Mouse (Mus musculus) liver, embryonic 15.5 days (tissue): ENCODE measurements at regions not wholly inside any gene's neighbourhood (a gene's known extent, or its start where the extent isn't known, plus 50 kb on each side); places are given as distances from the start of the nearest gene placed in this dataset.

Experiments used
- ATAC-seq: fragments of 200-750 bp; cut with Nextera tagmentation; 2 replicates; pipeline ENCODE4 v1.8.0; 2017; ENCODE audit warnings: moderate number of reproducible peaks, mild to moderate bottlenecking, moderate library complexity; ENCODE audit not compliant: insufficient read depth
- H3K27ac ChIP-seq: fragments of 300-500 bp; sonication (generic); replicated peaks from 2 replicates; pipeline ENCODE4 v1.5.1; 2015; ENCODE audit warnings: mild to moderate bottlenecking, inconsistent platforms
- H3K27me3 ChIP-seq: fragments of 300-500 bp; sonication (generic); 2 replicates; pipeline ENCODE4 v1.6.1; 2015; ENCODE audit warnings: mild to moderate bottlenecking, inconsistent platforms
- H3K36me3 ChIP-seq: fragments of 300-500 bp; sonication (generic); replicated peaks from 2 replicates; pipeline ENCODE4 v1.6.1; 2015; ENCODE audit warnings: moderate library complexity, mild to moderate bottlenecking, inconsistent platforms
- H3K4me1 ChIP-seq: fragments of 300-500 bp; sonication (generic); replicated peaks from 2 replicates; pipeline ENCODE4 v1.6.1; 2015; ENCODE audit warnings: inconsistent platforms
- H3K4me2 ChIP-seq: fragments of 300-500 bp; sonication (generic); 2 replicates; pipeline ENCODE4 v1.6.1; 2015; ENCODE audit warnings: moderate library complexity, mild to moderate bottlenecking, inconsistent platforms
- H3K4me3 ChIP-seq: fragments of 300-500 bp; sonication (generic); replicated peaks from 2 replicates; pipeline ENCODE4 v1.5.1; 2015; ENCODE audit warnings: mild to moderate bottlenecking, inconsistent platforms
- H3K9ac ChIP-seq: fragments of 300-500 bp; sonication (generic); 2 replicates; pipeline ENCODE4 v1.6.1; 2015; ENCODE audit warnings: moderate library complexity, mild to moderate bottlenecking, inconsistent platforms
- H3K9me3 ChIP-seq: fragments of 300-500 bp; sonication (generic); replicated peaks from 2 replicates; pipeline ENCODE4 v1.6.1; 2016; ENCODE audit warnings: inconsistent platforms
- WGBS: fragments of 180-500 bp; shearing (Covaris S2); methylation state at CpG from one replicate; pipeline ENCODE4 v1.1.7; 2015; ENCODE audit warnings: mixed read lengths; ENCODE audit not compliant: insufficient replicate concordance; 5-methylcytosine and 5-hydroxymethylcytosine counted together

- H3K27me3 ChIP-seq, result no peaks in the 10 kb centered on the region
- H3K4me2 ChIP-seq, result peak overlapping the region; percentile 53
- H3K9me3 ChIP-seq, result no peaks in the 10 kb centered on the region
- no peaks in the 10 kb centered on the region for H3K4me1 ChIP-seq
- no peaks in the 10 kb centered on the region for H3K36me3 ChIP-seq
- 20% methylated on average over 16 of the region's 16 CpGs for WGBS
- no peak for ATAC-seq
- H3K27ac ChIP-seq, result no peak overlapping the region
- peak overlapping the region; percentile 22 for H3K4me3 ChIP-seq
- no peak overlapping the region for H3K9ac ChIP-seq
Measured at GRCm38 (mm10) chr10:122544096-122544720, 95.9 kb downstream of the Avpr1a start.

GRCm38 (mm10) chr10:122545029-122545428 lies 96.7 kb downstream of the Avpr1a start:
- H3K9ac ChIP-seq, result no peak overlapping the region
- no peaks in the 10 kb centered on the region for H3K27me3 ChIP-seq
- no peaks in the 10 kb centered on the region for H3K9me3 ChIP-seq
- no peak overlapping the region for H3K4me3 ChIP-seq
- no peak overlapping the region for H3K27ac ChIP-seq
- no peaks in the 10 kb centered on the region for H3K4me1 ChIP-seq
- no peak overlapping the region for H3K4me2 ChIP-seq
- WGBS, result 72% methylated on average over 6 of the region's 6 CpGs
- ATAC-seq, result no peak
- no peaks in the 10 kb centered on the region for H3K36me3 ChIP-seq

GRCm38 (mm10) chr10:122551586-122551985 lies 103.3 kb downstream of the Avpr1a start:
- H3K9ac ChIP-seq, result no peak overlapping the region
- H3K9me3 ChIP-seq, result no peaks in the 10 kb centered on the region
- no peak overlapping the region for H3K4me3 ChIP-seq
- H3K36me3 ChIP-seq, result no peaks in the 10 kb centered on the region
- no peaks in the 10 kb centered on the region for H3K27me3 ChIP-seq
- ATAC-seq, result no peak
- no peak overlapping the region for H3K27ac ChIP-seq
- H3K4me2 ChIP-seq, result no peak overlapping the region
- no peaks in the 10 kb centered on the region for H3K4me1 ChIP-seq
- 52% methylated on average over 5 of the region's 5 CpGs for WGBS

- H3K27ac ChIP-seq, result no peak overlapping the region
- no peaks in the 10 kb centered on the region for H3K36me3 ChIP-seq
- no peak for ATAC-seq
- 49% methylated on average over 2 of the region's 2 CpGs for WGBS
- H3K9ac ChIP-seq, result no peak overlapping the region
- H3K27me3 ChIP-seq, result no peaks in the 10 kb centered on the region
- H3K4me2 ChIP-seq, result no peak overlapping the region
- no peak overlapping the region for H3K4me3 ChIP-seq
- no peaks in the 10 kb centered on the region for H3K9me3 ChIP-seq
- H3K4me1 ChIP-seq, result no peaks in the 10 kb centered on the region
Measured at GRCm38 (mm10) chr10:122553124-122553822, 105.0 kb downstream of the Avpr1a start.

GRCm38 (mm10) chr10:122553851-122554250 lies 105.6 kb downstream of the Avpr1a start:
- WGBS, result 54% methylated on average over 2 of the region's 2 CpGs
- Histone ChIP-seq H3K4me3 (no peak overlapping the region), H3K9me3 (no peaks in the 10 kb centered on the region), H3K36me3 (no peaks in the 10 kb centered on the region), H3K4me2 (no peak overlapping the region), H3K9ac (no peak overlapping the region), H3K4me1 (no peaks in the 10 kb centered on the region), H3K27ac (no peak overlapping the region), H3K27me3 (no peaks in the 10 kb centered on the region)
- ATAC-seq, result no peak

GRCm38 (mm10) chr10:122558660-122559059 lies 110.4 kb downstream of the Avpr1a start:
- no peak overlapping the region for H3K9ac ChIP-seq
- H3K4me3 ChIP-seq, result no peak overlapping the region
- no peaks in the 10 kb centered on the region for H3K36me3 ChIP-seq
- H3K4me2 ChIP-seq, result no peak overlapping the region
- H3K27me3 ChIP-seq, result no peaks in the 10 kb centered on the region
- WGBS, result 68% methylated on average over 1 of the region's 1 CpGs
- no peak overlapping the region for H3K27ac ChIP-seq
- H3K4me1 ChIP-seq, result 0 out of 2 replicates have a peak, but pooled peaks cover 2% of the 10 kb centered on the region
- H3K9me3 ChIP-seq, result no peaks in the 10 kb centered on the region
- ATAC-seq, result no peak

- Histone ChIP-seq H3K4me2 (no peak overlapping the region), H3K4me3 (no peak overlapping the region), H3K27me3 (no peaks in the 10 kb centered on the region), H3K9me3 (no peaks in the 10 kb centered on the region), H3K4me1 (0 out of 2 replicates have a peak, but pooled peaks cover 2% of the 10 kb centered on the region), H3K27ac (no peak overlapping the region), H3K9ac (no peak overlapping the region), H3K36me3 (no peaks in the 10 kb centered on the region)
- no peak for ATAC-seq
- 62% methylated on average over 10 of the region's 10 CpGs for WGBS
Measured at GRCm38 (mm10) chr10:122560001-122560695, 111.8 kb downstream of the Avpr1a start.

GRCm38 (mm10) chr10:122561924-122562323 lies 113.6 kb downstream of the Avpr1a start:
- 0 out of 2 replicates have a peak overlapping the region, but pooled peaks have one; percentile 35 for H3K27ac ChIP-seq
- no peak overlapping the region for H3K9ac ChIP-seq
- no peaks in the 10 kb centered on the region for H3K9me3 ChIP-seq
- no peaks in the 10 kb centered on the region for H3K27me3 ChIP-seq
- ATAC-seq, result no peak
- no peak overlapping the region for H3K4me2 ChIP-seq
- 0 out of 2 replicates have a peak, but pooled peaks cover 2% of the 10 kb centered on the region for H3K4me1 ChIP-seq
- no peak overlapping the region for H3K4me3 ChIP-seq
- 63% methylated on average over 3 of the region's 3 CpGs for WGBS
- no peaks in the 10 kb centered on the region for H3K36me3 ChIP-seq

GRCm38 (mm10) chr10:122562542-122562941 lies 114.2 kb downstream of the Avpr1a start:
- Histone ChIP-seq H3K36me3 (no peaks in the 10 kb centered on the region), H3K4me2 (no peak overlapping the region), H3K27me3 (no peaks in the 10 kb centered on the region), H3K9me3 (no peaks in the 10 kb centered on the region), H3K9ac (no peak overlapping the region), H3K4me1 (0 out of 2 replicates have a peak, but pooled peaks cover 2% of the 10 kb centered on the region), H3K27ac (0 out of 2 replicates have a peak overlapping the region, but pooled peaks have one; percentile 35), H3K4me3 (no peak overlapping the region)
- WGBS, result 35% methylated on average over 6 of the region's 6 CpGs
- ATAC-seq, result no peak

- whole genome bisulfite sequencing, result 69% methylated on average over 10 of the region's 10 CpGs
- Histone ChIP-seq H3K4me3 (no peak overlapping the region), H3K9me3 (no peaks in the 10 kb centered on the region), H3K4me2 (no peak overlapping the region), H3K27ac (no peak overlapping the region), H3K9ac (no peak overlapping the region), H3K36me3 (no peaks in the 10 kb centered on the region), H3K27me3 (no peaks in the 10 kb centered on the region), H3K4me1 (0 out of 2 replicates have a peak, but pooled peaks cover 2% of the 10 kb centered on the region)
- no peak for ATAC-seq
Measured at GRCm38 (mm10) chr10:122563973-122564372, 114.6 kb upstream of the Ppm1h start.

GRCm38 (mm10) chr10:122564473-122564872 lies 114.1 kb upstream of the Ppm1h start:
- no peak overlapping the region for H3K9ac ChIP-seq
- no peak overlapping the region for H3K4me2 ChIP-seq
- WGBS, result 55% methylated on average over 10 of the region's 10 CpGs
- no peak overlapping the region for H3K4me3 ChIP-seq
- H3K27me3 ChIP-seq, result no peaks in the 10 kb centered on the region
- H3K9me3 ChIP-seq, result no peaks in the 10 kb centered on the region
- no peak for ATAC-seq
- H3K36me3 ChIP-seq, result no peaks in the 10 kb centered on the region
- 0 out of 2 replicates have a peak, but pooled peaks cover 2% of the 10 kb centered on the region for H3K4me1 ChIP-seq
- no peak overlapping the region for H3K27ac ChIP-seq
